Mouse (Mus musculus) lung, embryonic 14.5 days (tissue): ENCODE results near the gene G430095P16Rik. TPM values are rescaled to one million over a fixed set of nuclear protein-coding genes. Genes with fewer than 3 reads are reported as not detected.

Source experiments
- ATAC-seq: fragments of 200-750 bp; cut with Nextera tagmentation; 2 replicates; pipeline ENCODE4 v1.8.0; 2017; ENCODE audit warnings: mild to moderate bottlenecking, moderate TSS enrichment, moderate library complexity; ENCODE audit not compliant: insufficient read depth
- DNase-seq: peaks from one replicate; pipeline ENCODE4 v3.0.0-alpha.2; 2015
- H3K27ac ChIP-seq: fragments of 300-500 bp; sonication (generic); 2 replicates; pipeline ENCODE4 v1.5.1; 2014; ENCODE audit warnings: low read depth, mild to moderate bottlenecking, moderate library complexity
- H3K27me3 ChIP-seq: fragments of 300-500 bp; sonication (generic); 2 replicates; pipeline ENCODE4 v1.6.1; 2014; ENCODE audit warnings: low read length, control low read depth; ENCODE audit not compliant: insufficient read depth
- H3K36me3 ChIP-seq: fragments of 300-500 bp; sonication (generic); 2 replicates; pipeline ENCODE4 v1.6.1; 2014; ENCODE audit warnings: control low read depth; ENCODE audit not compliant: insufficient read depth
- H3K4me1 ChIP-seq: fragments of 300-500 bp; sonication (generic); 2 replicates; pipeline ENCODE4 v1.6.1; 2014; ENCODE audit warnings: antibody characterized with exemption, control low read depth; ENCODE audit not compliant: insufficient read depth
- H3K4me2 ChIP-seq: fragments of 300-500 bp; sonication (generic); 2 replicates; pipeline ENCODE4 v1.6.1; 2014; ENCODE audit warnings: mild to moderate bottlenecking
- H3K4me3 ChIP-seq: fragments of 300-500 bp; sonication (generic); 2 replicates; pipeline ENCODE4 v1.5.1; 2014; ENCODE audit warnings: low read depth, low read length
- H3K9ac ChIP-seq: fragments of 300-500 bp; sonication (generic); 2 replicates; pipeline ENCODE4 v1.6.1; 2014
- H3K9me3 ChIP-seq: fragments of 300-500 bp; sonication (generic); 2 replicates; pipeline ENCODE4 v1.6.1; 2016; ENCODE audit warnings: low read depth, low read length, control low read depth
- CTCF ChIP-seq: IDR thresholded peaks from 2 replicates; pipeline ENCODE4 v1.5.1; 2016; ENCODE audit warnings: antibody characterized with exemption, low read depth
- WGBS: fragments of 180-500 bp; shearing (Covaris S2); extraction: QIAGEN DNeasy Blood & Tissue Kit; methylation state at CpG from one replicate; pipeline ENCODE4 v1.1.7; 2014; 5-methylcytosine and 5-hydroxymethylcytosine counted together
- polyA plus RNA-seq: library from polyadenylated mRNA; unstranded; fragments of >200 nt; fragmentation: Nextera tagmentation; extraction: Ambion mirVana; gene quantifications from 2 replicates; pipeline ENCODE4 v1.2.1, GENCODE M21; 2014

The G430095P16Rik gene
- polyA plus RNA-seq, 1 experiment from 2014 or later: 2.8 TPM

- 39% methylated on average over 12 of the region's 12 CpGs for WGBS
- Histone ChIP-seq H3K4me3 (no peak overlapping the region), H3K27ac (peak overlapping the region; percentile 51; the same call in 1 of the 2 replicates), H3K4me1 (peaks cover 26% of the 10 kb centered on the region), H3K27me3 (peaks cover 20% of the 10 kb centered on the region), H3K36me3 (peaks cover 50% of the 10 kb centered on the region), H3K9ac (no peak overlapping the region), H3K4me2 (peak overlapping the region; percentile 64), H3K9me3 (no peaks in the 10 kb centered on the region)
- ATAC-seq (no peak), DNase-seq (peak; percentile 68)
- no peak for TF ChIP-seq CTCF
Observed at GRCm38 (mm10) chr8:84770100-84770953, 47.5 kb downstream of the G430095P16Rik start.

- ATAC-seq: no peak
- H3K27ac ChIP-seq: peak overlapping the region; percentile 51; the same call in 1 of the 2 replicates
- peak overlapping the region; percentile 13; the same call in 1 of the 2 replicates for H3K4me3 ChIP-seq
Observed at GRCm38 (mm10) chr8:84771000-84771687, 48.3 kb downstream of the G430095P16Rik start.

GRCm38 (mm10) chr8:84771941-84772378 is 49.2 kb downstream of the G430095P16Rik start:
- Histone ChIP-seq H3K9ac (no peak overlapping the region; the same call in 1 of the 2 replicates), H3K4me2 (peak overlapping the region; percentile 64), H3K4me3 (peak overlapping the region; percentile 13; the same call in 1 of the 2 replicates), H3K27ac (peak overlapping the region; percentile 65; the same call in 1 of the 2 replicates), H3K4me1 (peaks cover 37% of the 10 kb centered on the region), H3K36me3 (peaks cover 44% of the 10 kb centered on the region), H3K27me3 (peaks cover 34% of the 10 kb centered on the region), H3K9me3 (no peaks in the 10 kb centered on the region)
- TF ChIP-seq CTCF: 0 out of 2 replicates have a peak, but pooled peaks have one; percentile 7
- 16% methylated on average over 34 of the region's 34 CpGs for WGBS
- ATAC-seq (no peak), DNase-seq (peak; percentile 54)

More at GRCm38 (mm10) chr8:84771000-84771687, 48.3 kb downstream of the G430095P16Rik start:
- Histone ChIP-seq H3K36me3 (peaks cover 50% of the 10 kb centered on the region), H3K9me3 (no peaks in the 10 kb centered on the region), H3K27me3 (peaks cover 27% of the 10 kb centered on the region), H3K4me1 (peaks cover 34% of the 10 kb centered on the region), H3K4me2 (peak overlapping the region; percentile 64), H3K9ac (no peak overlapping the region)
- TF ChIP-seq CTCF: no peak
- 36% methylated on average over 5 of the region's 5 CpGs for WGBS
- DNase-seq: peak; percentile 31

- H3K4me3 ChIP-seq: peak overlapping the region; percentile 13; the same call in 1 of the 2 replicates
- H3K9ac ChIP-seq: no peak overlapping the region
- 9% methylated on average over 3 of the region's 3 CpGs for WGBS
- no peaks in the 10 kb centered on the region for H3K9me3 ChIP-seq
- H3K4me1 ChIP-seq: peaks cover 37% of the 10 kb centered on the region
- ATAC-seq (no peak), DNase-seq (no peak)
- H3K4me2 ChIP-seq: peak overlapping the region; percentile 64
- no peak for TF ChIP-seq CTCF
- H3K27me3 ChIP-seq: peaks cover 36% of the 10 kb centered on the region
- peaks cover 37% of the 10 kb centered on the region for H3K36me3 ChIP-seq
- no peak overlapping the region for H3K27ac ChIP-seq
Observed at GRCm38 (mm10) chr8:84772628-84773027, 49.8 kb downstream of the G430095P16Rik start.

- H3K4me2 ChIP-seq: peak overlapping the region; percentile 64
- peaks cover 43% of the 10 kb centered on the region for H3K27me3 ChIP-seq
- H3K4me1 ChIP-seq: peaks cover 40% of the 10 kb centered on the region
- TF ChIP-seq CTCF: no peak
- peak overlapping the region; percentile 94 for H3K27ac ChIP-seq
- H3K36me3 ChIP-seq: peaks cover 30% of the 10 kb centered on the region
- no peak for ATAC-seq
- 3% methylated on average over 9 of the region's 9 CpGs for WGBS
- peak overlapping the region; percentile 33 for H3K4me3 ChIP-seq
- H3K9me3 ChIP-seq: no peaks in the 10 kb centered on the region
- H3K9ac ChIP-seq: peak overlapping the region; percentile 41
- peak; percentile 33 for DNase-seq
Observed at GRCm38 (mm10) chr8:84773304-84773703, 50.5 kb downstream of the G430095P16Rik start.

- TF ChIP-seq CTCF: no peak
- H3K9ac ChIP-seq: peak overlapping the region; percentile 41
- peak; percentile 83 for ATAC-seq
- peak overlapping the region; percentile 33 for H3K4me3 ChIP-seq
- peaks cover 48% of the 10 kb centered on the region for H3K27me3 ChIP-seq
- H3K4me1 ChIP-seq: peaks cover 45% of the 10 kb centered on the region
- peak overlapping the region; percentile 64 for H3K4me2 ChIP-seq
- 0% methylated on average over 19 of the region's 19 CpGs for WGBS
- peak overlapping the region; percentile 94 for H3K27ac ChIP-seq
- H3K36me3 ChIP-seq: peaks cover 25% of the 10 kb centered on the region
- no peaks in the 10 kb centered on the region for H3K9me3 ChIP-seq
- peak; percentile 93 for DNase-seq
Observed at GRCm38 (mm10) chr8:84773833-84774232, 51.0 kb downstream of the G430095P16Rik start.
